Mouse (Mus musculus) liver, adult (tissue): ENCODE measurements around the gene Taldo1.
A peak's percentile ranks its signal among the peaks of the same experiment; 100 is the strongest.

Experiments used
- GATA4 ChIP-seq: IDR thresholded peaks from 2 replicates; pipeline ENCODE4 v1.6.1; 2014; ENCODE audit warnings: mild to moderate bottlenecking, low read length; ENCODE audit not compliant: insufficient replicate concordance

Gene Taldo1

DNA sequence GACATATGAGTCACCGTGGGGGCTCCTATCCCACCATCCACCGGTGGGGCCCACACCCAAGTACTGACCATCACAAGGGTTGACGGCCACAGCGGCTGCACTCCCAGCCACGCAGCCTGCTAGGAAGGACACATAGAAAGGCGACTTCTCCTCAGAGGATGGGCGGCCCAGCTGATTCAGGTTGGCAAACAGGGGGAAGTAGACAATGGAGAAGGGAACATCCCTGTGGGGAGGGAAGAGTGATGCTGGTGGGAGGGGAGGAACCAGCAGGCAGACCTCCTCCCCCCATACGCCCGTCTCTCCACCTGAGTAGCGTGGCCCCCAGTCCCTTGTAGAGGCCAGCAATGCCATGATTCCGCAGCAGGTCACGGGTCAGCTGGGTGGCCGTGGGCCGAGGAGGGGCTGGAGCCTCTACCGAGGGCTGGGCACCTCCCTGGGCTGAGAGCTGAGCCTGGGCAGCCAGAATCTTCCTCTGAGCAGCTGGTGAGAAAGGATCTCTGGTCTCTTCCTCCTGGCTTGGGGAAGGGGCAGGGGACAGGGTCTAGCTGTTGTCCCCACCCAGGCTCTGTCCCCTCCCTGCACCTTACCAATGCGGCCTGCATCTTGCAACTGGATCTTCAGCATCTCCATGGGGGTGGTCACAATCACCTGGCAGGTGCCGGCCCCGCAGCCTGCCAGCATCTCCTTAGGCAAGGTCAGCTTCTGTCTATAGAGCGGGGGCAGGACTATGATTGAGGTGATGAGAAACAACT, 39.6 kb downstream of the Taldo1 start:
- no peak for TF ChIP-seq GATA4

DNA sequence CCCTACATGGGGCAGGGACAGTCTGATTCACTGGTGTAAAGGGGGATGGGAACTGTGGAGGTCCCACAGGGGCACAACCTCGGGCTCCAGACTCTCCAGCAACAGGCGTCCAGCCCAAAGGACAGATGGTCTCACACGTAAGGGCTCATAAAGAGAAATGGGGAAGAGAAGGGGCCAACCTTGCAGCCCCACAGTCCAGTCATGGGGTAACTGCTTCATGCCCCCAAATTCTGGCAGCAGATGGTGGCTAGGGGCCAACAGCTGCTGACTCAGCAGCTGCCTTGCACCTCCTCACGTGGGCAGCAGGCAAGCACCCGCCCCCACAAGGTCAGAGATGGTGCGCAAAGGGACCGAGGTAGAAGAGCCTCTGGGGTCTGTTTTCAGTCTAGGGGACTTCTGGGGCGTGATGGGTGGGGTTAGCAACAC, 40.2 kb downstream of the Taldo1 start:
- TF ChIP-seq GATA4 = no peak

DNA sequence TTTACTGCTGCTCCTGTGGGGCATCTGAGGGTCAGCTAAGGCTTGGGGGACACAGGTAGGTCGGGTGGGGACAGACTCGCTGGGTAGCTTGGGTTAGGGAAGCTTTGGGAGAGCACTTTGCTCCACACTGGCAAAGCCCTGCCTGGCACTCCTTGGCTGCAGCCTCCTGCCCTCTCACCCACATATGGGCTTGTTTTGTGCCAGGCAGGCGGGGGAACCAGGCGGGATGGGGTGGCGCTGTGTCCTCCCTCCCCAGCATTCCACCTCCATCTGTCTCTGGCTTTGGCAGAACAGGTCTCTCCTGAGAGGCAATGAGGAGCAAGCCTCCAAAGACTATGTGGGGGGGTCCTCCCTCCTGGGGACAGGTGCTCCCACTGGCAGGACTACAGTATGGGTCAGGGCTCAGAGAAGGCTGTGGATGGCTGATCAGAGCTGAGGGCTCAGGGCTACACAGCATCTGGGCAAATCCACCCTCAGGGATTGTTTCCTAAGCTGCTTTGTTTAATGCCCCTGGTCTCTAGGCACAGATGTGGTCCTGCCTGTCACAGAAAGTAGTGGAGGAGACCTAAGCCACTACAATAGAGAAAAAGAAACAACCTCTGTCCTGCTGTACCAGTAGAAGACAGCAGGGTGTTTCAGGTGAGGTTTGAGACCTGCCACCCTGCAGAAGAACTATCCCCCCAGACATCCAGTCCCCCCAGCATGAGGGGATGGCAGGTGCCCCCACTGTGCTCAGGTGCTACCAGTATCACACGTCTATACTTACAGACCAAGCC, 40.9 kb downstream of the Taldo1 start:
- no peak for TF ChIP-seq GATA4

DNA sequence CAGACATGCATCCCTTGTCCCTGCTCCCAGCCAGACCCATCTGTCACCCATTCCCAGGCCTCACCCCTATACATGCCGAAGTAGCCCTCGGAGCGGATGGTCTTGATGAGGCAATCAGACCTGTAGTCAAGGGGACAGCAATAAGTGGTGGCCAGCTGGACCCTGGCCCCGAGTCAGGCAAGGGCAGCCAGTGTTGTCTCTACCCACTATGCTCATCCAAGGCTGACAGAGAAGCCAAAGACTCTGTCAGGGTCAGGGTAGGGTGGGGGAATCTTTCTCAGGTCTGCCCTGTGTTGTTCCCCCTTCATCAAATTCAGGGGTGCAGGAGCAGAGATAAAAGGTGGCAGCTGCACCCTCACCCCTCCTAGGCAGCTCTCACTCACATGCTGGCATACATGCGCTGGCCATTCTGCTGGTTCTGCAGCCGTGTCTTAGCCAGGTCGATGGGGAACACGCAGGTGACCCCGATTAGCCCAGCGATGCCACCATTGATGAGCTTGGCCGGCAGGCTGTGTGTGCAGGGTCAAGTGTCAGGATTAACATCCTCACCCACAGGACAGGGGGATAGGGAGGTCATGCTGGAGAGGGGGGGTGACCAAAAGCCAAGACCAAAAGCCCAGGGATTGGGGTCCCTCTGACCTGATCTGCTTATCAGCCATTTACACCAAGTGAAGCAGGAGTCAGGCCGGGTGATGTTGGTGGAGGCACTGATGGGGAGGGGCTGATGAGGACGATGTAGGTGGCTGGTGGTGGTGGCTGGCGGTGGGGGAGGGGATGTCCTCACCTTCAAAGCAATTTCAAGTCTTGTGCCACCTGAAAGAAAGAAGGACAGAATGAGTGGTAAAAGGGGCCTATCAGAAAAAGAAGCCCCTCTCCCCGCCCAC, 41.8 kb downstream of the Taldo1 start:
- no peak for TF ChIP-seq GATA4

DNA sequence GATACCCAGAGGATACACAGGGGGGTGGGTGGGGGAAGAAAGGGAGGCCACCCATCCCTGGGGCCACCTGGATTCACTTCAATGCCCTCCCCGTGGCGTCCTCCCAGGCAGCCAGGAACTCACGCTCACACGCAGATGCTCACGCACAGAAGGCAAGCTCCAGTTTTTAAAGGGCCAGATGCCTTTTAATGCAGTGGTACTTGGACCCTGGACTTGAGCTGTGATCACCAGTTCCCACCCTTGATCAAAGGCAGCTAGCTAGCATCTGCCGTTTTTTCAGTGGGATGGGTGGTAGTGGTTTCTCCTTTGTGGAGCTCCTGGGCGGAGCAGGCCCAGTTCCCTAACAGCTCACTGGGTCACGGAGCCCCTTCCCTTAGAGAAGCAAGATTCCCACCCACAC, 42.5 kb downstream of the Taldo1 start:
- no peak for TF ChIP-seq GATA4

DNA sequence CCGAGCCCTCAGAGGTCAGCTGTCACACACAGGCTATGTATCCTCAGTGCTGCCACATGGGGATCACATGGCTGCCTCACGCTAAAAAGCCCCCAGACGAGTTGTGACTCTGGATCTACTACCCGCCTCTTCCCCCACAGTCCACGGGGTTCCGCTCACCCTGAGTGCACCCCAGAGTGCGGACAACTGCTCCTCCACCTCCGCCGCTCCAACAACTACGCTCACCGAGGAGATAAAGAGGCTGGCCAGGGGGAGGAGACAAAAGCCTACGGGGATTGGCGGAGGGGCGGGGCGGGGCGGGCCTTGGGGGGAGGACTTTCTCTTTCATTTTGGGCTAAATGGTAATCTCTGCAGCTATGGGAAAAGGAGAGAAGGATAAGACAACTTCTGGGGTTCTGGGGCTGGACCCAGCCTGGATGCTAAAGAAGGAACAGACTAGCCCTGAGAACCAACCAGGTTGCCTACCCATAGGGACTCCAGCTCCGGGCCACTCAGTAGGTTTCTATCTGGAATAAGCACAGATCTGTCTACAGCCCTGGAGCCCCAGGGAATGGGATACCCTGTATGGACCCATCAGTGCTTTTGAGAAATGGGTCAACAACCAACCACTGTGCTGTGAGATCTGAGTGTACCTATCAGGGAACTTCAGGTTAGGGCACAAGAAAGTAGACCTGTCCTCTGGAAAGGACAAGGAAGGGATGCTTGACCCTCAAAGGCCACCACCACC, 43.3 kb downstream of the Taldo1 start:
- TF ChIP-seq GATA4 = peak; percentile 37; the same call in 1 of the 2 replicates

DNA sequence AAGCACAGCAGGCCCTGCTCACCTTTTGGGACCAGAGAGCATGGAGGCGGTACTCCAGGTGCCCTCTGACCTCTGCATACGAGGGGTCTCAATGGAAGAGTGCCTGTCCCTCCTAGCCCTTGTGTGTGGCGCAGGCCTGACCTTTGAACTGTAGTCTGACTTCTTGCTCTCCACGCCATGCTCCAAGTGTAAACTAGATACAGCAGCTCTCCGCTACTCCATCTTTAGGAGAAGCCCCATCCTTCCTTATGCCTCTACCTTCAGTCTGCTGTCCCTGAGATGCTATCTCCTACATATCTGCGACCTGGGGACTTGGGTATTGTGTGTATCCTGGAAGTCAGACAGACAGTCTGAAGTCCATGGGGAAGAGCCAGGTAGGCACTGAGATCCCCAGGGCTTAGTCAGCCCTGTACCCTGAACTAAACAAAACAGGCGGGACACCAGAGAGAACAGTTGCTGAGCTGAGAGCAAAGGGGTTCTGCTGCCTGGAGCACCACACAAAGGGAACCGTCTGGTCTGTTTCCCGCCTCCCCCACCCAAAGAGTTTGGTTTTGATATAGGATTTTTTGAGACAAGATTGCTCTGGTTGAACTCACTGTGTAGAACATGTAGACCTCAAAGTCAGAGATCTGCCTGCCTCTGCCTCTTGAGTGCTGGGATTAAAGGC, 44.0 kb downstream of the Taldo1 start:
- TF ChIP-seq GATA4 = no peak

DNA sequence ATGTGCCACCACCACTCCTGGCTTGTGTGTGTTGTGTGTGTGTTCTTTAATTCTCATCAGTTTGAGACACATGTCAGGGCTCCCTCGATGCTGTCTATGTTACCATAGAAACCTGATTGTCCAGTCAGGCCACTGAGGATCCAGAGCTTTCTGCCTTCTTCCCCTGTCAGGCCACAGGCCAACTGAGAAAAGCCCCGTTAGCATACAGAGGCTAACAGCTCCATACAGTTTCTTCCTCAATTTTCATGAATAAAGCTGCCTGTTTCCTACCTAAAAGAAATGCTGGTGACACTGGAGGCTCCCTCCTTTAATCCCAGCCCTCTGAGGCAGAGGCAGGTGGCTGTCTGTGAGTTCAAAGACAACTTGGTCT, 44.5 kb downstream of the Taldo1 start:
- TF ChIP-seq GATA4 = no peak

DNA sequence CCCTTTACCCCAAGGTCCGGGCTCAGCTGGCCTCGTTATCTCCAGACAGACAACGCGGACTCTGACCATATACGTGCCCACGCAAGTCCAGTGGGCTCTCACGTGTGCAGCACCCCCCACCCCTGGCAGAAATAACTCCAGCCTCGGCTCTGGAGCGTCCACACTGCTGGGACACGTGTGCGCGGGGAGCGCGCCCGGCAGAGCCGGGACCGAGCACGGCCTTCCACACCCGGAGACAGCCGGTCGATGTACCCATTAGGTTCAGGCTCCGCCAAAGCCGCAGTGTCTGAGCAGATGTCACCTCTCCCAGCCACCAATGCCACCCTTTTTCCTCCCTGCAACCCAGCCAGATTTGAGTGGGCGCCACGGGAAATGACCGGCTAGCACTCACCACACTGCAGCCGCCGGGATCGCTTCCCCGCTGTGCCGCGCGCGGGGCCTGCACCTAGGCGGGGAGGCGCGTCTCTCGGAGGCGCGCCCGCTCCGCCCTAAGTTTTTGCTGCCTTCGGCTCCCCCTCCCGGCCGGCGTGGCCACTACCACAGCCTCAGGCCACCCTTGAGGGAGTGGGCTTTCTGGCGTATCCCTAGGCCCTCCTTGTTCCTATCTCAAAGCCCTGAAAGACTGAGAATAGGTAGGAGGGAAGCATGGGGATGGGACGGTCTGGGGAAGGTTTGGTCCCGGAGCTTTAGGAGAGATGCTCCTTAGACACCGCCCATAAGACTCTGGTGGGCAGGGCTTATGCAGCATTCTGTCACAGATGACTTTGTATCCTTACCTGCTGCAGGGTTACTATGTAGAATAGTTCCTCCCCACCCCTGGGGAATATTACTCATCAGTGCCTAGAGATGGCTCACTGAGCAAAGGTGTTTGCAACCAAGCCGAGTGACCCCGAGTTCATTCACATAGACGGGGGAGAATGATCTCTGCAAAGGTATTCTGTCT, 45.5 kb downstream of the Taldo1 start, which contains the start of gene Slc25a22:
TSS of gene Slc25a22 (minus strand) at position 715 of the 943 bp plus-strand sequence.
- peak; percentile 84; the same call in 1 of the 2 replicates for TF ChIP-seq GATA4

DNA sequence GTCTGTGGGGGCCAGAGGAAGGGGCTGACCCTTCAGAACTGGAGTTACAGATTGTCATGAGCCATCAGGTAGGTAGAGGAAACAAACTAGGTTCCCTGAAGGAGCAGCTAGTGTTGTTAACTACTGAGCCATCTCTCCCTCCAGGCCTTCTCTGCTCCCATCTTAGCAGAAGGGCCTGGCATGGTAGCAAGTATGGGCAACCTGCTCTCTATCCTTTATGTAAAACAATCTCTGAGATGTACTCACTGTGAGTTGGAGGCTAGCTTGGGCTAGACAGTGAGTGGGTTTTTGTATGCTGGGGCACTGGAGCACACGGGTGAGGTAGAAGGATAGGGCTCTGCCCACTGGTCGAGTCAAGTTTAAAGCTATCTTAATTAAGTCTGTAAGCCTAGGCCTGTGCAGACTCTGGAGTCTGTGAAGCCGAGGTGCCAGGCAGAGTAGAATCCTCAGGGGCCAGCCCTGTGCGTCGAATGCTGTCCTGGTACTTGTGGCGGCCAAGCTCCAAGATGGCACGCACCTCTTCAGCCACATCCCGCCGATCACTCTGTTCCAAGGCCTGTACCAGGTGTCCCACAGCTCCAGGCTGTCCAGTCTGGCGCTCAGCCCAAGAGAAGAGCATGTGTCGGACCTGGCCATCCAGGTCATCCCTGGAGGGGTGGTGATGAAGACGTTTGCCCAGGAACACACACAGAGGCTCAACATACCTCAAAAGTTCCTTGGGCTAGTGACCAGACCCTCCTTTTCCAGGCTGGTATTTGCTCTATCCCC, 46.4 kb downstream of the Taldo1 start:
- no peak for TF ChIP-seq GATA4

DNA sequence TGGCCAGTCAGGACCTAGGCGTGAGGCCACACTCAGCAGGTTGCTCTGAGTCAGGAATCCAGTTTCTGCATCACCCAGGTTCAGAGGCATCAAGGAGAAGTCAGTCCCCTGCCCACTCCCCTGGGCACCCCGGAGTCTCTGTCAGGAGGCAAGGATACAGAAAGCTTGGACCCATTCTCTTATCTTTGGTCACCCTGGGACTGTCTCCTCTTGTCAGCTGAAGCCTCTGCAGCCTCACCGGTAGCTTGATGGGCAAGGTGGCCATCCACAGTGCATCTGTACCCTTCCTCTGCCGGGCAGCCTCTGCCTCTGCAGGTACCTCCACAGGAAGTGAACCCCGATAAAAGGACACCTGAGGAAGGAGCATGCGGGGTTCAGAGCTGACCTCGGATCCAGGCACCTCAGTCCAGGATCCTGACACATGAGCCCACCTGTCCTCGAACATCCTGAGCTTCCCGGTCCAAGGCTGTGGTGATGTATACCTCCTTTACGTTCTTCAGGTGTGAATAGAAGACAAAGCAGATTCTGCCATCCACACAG, 47.2 kb downstream of the Taldo1 start:
- no peak for TF ChIP-seq GATA4

DNA sequence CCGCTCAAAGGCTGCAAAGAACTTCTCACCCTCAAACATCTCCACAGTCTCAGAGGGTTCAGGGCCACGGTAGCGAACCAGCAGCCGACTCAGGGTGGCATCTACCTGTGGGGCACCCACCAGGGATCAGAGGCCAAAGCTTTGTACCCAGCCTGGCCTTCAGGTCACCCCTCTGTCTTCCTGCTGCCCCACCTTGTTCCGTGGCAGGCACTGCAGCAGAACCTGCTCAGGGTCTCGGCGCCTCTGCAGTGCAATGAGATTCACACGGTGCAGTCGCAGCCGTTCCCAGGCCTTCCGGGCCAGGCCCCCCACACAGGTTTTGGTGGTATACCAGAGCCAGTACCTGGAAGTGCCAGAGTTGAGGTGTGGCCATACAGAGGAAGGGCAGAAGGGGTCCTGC, 47.8 kb downstream of the Taldo1 start:
- no peak for TF ChIP-seq GATA4
